Mouse (Mus musculus) fibroblast of lung, adult 2 months (primary cell): ENCODE results near the gene Acoxl.
"Not testable (repeated sequence)": the region's sequence is repeated elsewhere in the genome, so short reads cannot be mapped to it uniquely, and the experiment has no call there.

Experiments
- DNase-seq: peaks from one replicate; pipeline ENCODE4 v3.0.0-alpha.2; 2011; ENCODE audit warnings: low read depth

The Acoxl gene

GRCm38 (mm10) chr2:128079316-128079715, 240.6 kb downstream of the Acoxl start:
- no peak for DNase-seq

GRCm38 (mm10) chr2:128083844-128084243, 245.2 kb downstream of the Acoxl start:
- no peak for DNase-seq

GRCm38 (mm10) chr2:128084607-128085006, 245.9 kb downstream of the Acoxl start:
- DNase-seq: no peak

- DNase-seq: no peak
Measured at GRCm38 (mm10) chr2:128085481-128085880, 246.8 kb downstream of the Acoxl start.

GRCm38 (mm10) chr2:128086301-128086886, 247.7 kb downstream of the Acoxl start:
- no peak for DNase-seq

- no peak for DNase-seq
Measured at GRCm38 (mm10) chr2:128086996-128087526, 248.4 kb downstream of the Acoxl start.

GRCm38 (mm10) chr2:128087798-128088545, 249.3 kb downstream of the Acoxl start:
- no peak for DNase-seq

GRCm38 (mm10) chr2:128090283-128090885, 251.7 kb downstream of the Acoxl start:
- no peak for DNase-seq

- DNase-seq: no peak
Measured at GRCm38 (mm10) chr2:128091431-128092369, 253.0 kb downstream of the Acoxl start.

- DNase-seq: no peak
Measured at GRCm38 (mm10) chr2:128092451-128092850, 253.8 kb downstream of the Acoxl start.

GRCm38 (mm10) chr2:128094196-128094595, 255.5 kb downstream of the Acoxl start:
- no peak for DNase-seq

- no peak for DNase-seq
Measured at GRCm38 (mm10) chr2:128094602-128095001, 255.9 kb downstream of the Acoxl start.

GRCm38 (mm10) chr2:128095270-128095669, 256.6 kb downstream of the Acoxl start:
- no peak for DNase-seq

- DNase-seq: no peak
Measured at GRCm38 (mm10) chr2:128096070-128096469, 257.4 kb downstream of the Acoxl start.

GRCm38 (mm10) chr2:128098118-128098517, 259.4 kb downstream of the Acoxl start:
- DNase-seq: not testable (repeated sequence)

GRCm38 (mm10) chr2:128102086-128102485, 263.4 kb downstream of the Acoxl start:
- no peak for DNase-seq

GRCm38 (mm10) chr2:128104815-128105214, 266.1 kb downstream of the Acoxl start:
- no peak for DNase-seq

GRCm38 (mm10) chr2:128105651-128106050, 267.0 kb downstream of the Acoxl start:
- no peak for DNase-seq

GRCm38 (mm10) chr2:128111537-128111936, 272.9 kb downstream of the Acoxl start:
- DNase-seq: no peak

GRCm38 (mm10) chr2:128114621-128115020, 275.9 kb downstream of the Acoxl start:
- DNase-seq: no peak

- DNase-seq: no peak
Measured at GRCm38 (mm10) chr2:128115579-128115978, 276.9 kb downstream of the Acoxl start.

- no peak for DNase-seq
Measured at GRCm38 (mm10) chr2:128117605-128118004, 278.9 kb downstream of the Acoxl start.
